Mouse (Mus musculus) layer of hippocampus, adult 2 months (tissue): ENCODE data around the gene Rhot2. TPM values are rescaled to one million over a fixed set of nuclear protein-coding genes. Genes with fewer than 3 reads are reported as not detected.
"Not testable (repeated sequence)": the region's sequence is repeated elsewhere in the genome, so short reads cannot be mapped to it uniquely, and the experiment has no call there.

Experiments
- DNase-seq, 2 experiments: peaks; one replicate each; pipeline ENCODE4 v3.0.0; 2022; ENCODE audit warnings: low spot score in 2 of 2
- H3K27ac ChIP-seq: fragments of 200-600 bp; 2 replicates; pipeline ENCODE4 v1.8.1; 2022
- H3K4me3 ChIP-seq: fragments of 200-600 bp; 2 replicates; pipeline ENCODE4 v1.8.1; 2022; ENCODE audit warnings: mild to moderate bottlenecking
- CTCF ChIP-seq: fragments of 200-600 bp; conservative IDR thresholded peaks from 2 replicates; pipeline ENCODE4 v1.8.1; 2022; ENCODE audit warnings: antibody characterized with exemption, mild to moderate bottlenecking, moderate library complexity
- total RNA-seq, 2 experiments: library from RNA; stranded (reverse); gene quantifications; 2 replicates each; pipeline ENCODE4 v1.2.3; 2021

Gene Rhot2
- total RNA-seq, 2 experiments from 2014 or later, result 95.9 to 107 TPM

- DNase-seq, result peak; percentile 91 to 92
- peak within 1 kb of the TSS; percentile 89 for H3K4me3 ChIP-seq
- peak within 1 kb of the TSS; percentile 93 for H3K27ac ChIP-seq
- TF ChIP-seq CTCF, result peak; percentile 73
These were observed 35.7 kb downstream of the Rhot2 start, which contains the start of gene Fbxl16 for GRCm38 (mm10) chr17:25808789-25809605. TSS of gene Fbxl16 (plus strand) at chr17:25809085.

GRCm38 (mm10) chr17:25808028-25808427 lies 36.6 kb downstream of the Rhot2 start:
- Histone ChIP-seq H3K4me3 (peak overlapping the region; percentile 89; the same call in 1 of the 2 replicates), H3K27ac (peak overlapping the region; percentile 93; the same call in 1 of the 2 replicates)
- no peak for TF ChIP-seq CTCF
- no peak for DNase-seq

DNA sequence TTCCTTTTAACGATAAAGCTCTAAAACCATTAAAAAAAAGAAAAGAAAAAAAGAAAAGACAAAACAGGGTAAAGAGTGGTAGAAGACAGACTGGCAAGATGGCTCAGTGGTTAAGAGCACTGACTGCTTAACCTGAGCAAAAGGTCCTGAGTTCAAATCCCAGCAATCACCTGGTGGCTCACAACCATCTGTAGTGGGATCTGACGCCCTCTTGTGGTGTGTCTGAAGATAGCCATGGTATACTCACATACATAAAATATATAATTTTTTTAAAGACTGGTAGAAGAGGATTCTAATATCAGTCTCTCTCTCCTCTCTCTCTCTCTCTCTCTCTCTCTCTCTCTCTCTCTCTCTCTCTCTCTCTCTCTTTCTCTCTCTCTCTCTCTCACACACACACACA lies 37.2 kb downstream of the Rhot2 start:
- TF ChIP-seq CTCF, result peak; percentile 61
- not testable (repeated sequence) for H3K4me3 ChIP-seq, DNase-seq, H3K27ac ChIP-seq

DNA sequence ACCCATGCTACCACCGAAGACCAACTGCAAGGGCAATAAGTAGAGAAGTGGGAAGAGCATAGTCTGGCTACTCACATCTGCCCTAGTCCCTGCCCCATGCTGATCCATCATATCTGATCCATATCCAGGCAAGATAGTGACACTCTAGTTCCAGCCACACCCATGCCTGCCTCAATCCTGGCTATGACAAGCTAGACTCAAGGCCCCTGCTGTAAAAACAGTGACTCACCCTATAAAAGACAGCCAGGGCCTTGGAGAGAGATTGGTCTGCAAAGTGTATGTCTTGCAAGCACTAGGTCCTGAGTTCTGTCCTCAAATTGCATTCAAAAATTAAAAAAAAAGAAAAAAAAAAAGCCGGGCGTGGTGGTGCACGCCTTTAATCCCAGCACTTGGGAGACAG lies 38.1 kb downstream of the Rhot2 start:
- DNase-seq, result no peak

GRCm38 (mm10) chr17:25802825-25803517 lies 41.7 kb downstream of the Rhot2 start:
- peak overlapping the region; percentile 99 for H3K27ac ChIP-seq
- no peak for TF ChIP-seq CTCF
- peak overlapping the region; percentile 50 for H3K4me3 ChIP-seq
- peak; percentile 86 to 94 for DNase-seq

More for the DNA sequence above, 38.1 kb downstream of the Rhot2 start:
- Histone ChIP-seq H3K4me3 (no peak overlapping the region), H3K27ac (no peak overlapping the region)
- no peak for TF ChIP-seq CTCF

DNA sequence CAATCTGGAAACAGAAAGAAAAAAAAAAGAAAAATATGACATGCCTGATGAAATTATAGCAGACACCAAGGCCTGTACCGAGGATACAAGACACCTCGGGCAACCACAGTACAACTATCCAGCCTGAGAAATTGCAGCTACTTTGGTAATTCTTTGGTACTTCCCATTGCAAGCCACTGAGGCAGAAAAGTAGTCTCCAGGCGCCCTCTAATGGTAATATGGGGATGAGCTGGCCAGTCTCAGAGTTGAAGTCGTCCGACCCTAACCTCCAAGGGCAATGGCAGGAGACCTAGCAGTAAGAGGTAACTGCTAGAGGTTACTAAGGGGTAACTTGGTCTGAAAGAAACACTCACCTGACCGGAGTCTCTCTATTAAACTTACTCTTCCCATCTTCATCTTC lies 43.6 kb downstream of the Rhot2 start:
- DNase-seq, result peak; percentile 75 to 77
- TF ChIP-seq CTCF, result peak; percentile 95
- peak overlapping the region; percentile 99 for H3K27ac ChIP-seq
- no peak overlapping the region for H3K4me3 ChIP-seq

DNA sequence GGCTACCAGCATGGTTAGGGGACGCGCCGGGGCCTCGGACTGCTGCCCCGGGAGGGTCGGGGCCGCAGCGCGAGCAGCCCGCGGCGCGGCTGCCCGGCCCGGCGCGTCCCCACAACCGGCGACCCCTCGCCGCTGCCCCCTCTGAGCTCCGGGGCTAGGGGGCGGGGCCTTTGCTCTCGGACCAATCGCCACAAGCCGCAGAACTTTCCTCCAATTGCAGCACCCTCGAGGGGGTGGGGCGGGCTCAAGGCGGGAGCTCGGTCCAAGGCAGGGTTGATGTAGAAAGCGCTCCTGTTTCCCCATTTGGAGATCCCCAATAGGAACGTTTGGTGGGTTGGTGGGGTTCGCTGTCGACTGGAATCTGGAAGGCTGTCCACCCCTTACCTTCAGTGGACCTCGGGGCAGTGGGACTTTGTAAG lies 47.7 kb downstream of the Rhot2 start, which contains the start of gene Metrn:
Gene Metrn (minus strand): TSS at position 186 of the 419 bp plus-strand sequence.
- H3K27ac ChIP-seq, result peak within 1 kb of the TSS; percentile 95
- no peak for TF ChIP-seq CTCF
- H3K4me3 ChIP-seq, result peak within 1 kb of the TSS; percentile 64
- DNase-seq, result peak; percentile 73 to 74

DNA sequence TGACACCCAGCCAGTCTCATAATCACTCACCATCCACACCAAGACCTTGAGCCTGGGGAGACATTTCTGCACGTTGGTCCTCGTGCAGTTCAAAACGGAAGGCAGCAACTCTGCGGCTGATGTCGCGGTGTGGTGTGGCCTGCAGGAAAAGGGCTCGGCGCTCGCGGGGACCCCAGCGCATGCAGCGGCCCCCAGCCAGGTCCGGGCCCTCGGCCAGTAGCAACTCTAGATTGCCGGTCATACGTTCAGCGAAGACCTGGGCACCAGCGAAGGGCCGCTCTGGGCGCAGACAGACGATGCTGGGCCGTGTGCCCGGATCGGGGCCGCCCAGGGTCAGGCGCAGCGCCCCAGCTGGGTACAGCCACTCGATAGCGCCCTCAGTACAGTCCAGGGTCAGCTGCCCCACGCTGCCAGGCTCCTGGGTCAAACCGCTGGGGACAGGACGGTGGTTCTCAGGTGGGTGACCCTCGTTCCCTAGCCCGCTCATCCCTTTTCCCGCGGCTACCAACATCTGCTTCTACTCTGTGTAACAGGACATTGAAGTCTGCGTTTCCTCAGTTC lies 48.4 kb downstream of the Rhot2 start:
- Histone ChIP-seq H3K4me3 (peak overlapping the region; percentile 64), H3K27ac (peak overlapping the region; percentile 95)
- no peak for TF ChIP-seq CTCF
- DNase-seq, result no peak

- Histone ChIP-seq H3K27ac (peak within 1 kb of the TSS; percentile 95), H3K4me3 (peak within 1 kb of the TSS; percentile 64)
- peak; percentile 62 to 82 for DNase-seq
- TF ChIP-seq CTCF, result no peak
These were observed 49.0 kb downstream of the Rhot2 start, which contains the start of gene AC134908.4 for GRCm38 (mm10) chr17:25795609-25796092. TSS of gene AC134908.4 (minus strand) at chr17:25795659.

GRCm38 (mm10) chr17:25794998-25795397 lies 49.7 kb downstream of the Rhot2 start:
- peak overlapping the region; percentile 41 for H3K4me3 ChIP-seq
- peak overlapping the region; percentile 95 for H3K27ac ChIP-seq
- TF ChIP-seq CTCF, result no peak
- no peak for DNase-seq

- Histone ChIP-seq H3K4me3 (no peak overlapping the region; the same call in 1 of the 2 replicates), H3K27ac (peak overlapping the region; percentile 95)
- no peak for DNase-seq
- TF ChIP-seq CTCF, result no peak
These were observed 50.5 kb downstream of the Rhot2 start for GRCm38 (mm10) chr17:25794197-25794596.

DNA sequence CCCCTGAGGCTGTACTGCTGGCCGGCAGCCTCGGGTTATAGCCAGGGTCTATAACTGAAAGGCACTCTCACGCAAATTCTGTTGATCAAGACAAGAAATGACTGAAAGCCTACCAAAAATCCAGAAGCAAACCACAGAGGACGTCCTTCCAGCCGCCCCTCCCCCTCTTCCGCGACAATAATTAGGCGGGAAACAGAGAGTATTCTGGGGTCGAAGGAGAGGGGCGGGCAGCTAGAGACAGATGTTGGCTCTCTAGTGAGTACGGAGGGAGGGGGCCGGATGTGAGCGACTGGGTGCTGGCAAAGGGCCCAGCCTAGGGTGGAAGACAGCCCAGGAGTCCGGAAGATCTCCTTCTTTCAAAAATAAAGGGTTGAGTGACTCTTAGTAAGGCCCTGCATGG lies 52.0 kb downstream of the Rhot2 start, which contains the start of gene Fam173a:
Gene Fam173a (minus strand): TSS at position 287 of the 400 bp plus-strand sequence.
- peak in 1 of 2 experiments; percentile 62 for DNase-seq
- Histone ChIP-seq H3K27ac (peak within 1 kb of the TSS; percentile 95), H3K4me3 (peak within 1 kb of the TSS; percentile 88)
- TF ChIP-seq CTCF, result no peak
